Mouse (Mus musculus): Measurements from ENCODE around the gene Naif1. TPM values are rescaled to one million over a fixed set of nuclear protein-coding genes. Genes with fewer than 3 reads are reported as not detected.
A peak's percentile ranks its signal among the peaks of the same experiment; 100 is the strongest.

Naif1 gene
- polyA plus RNA-seq, 1 experiment from 2014 or later = 4.4 TPM

DNA sequence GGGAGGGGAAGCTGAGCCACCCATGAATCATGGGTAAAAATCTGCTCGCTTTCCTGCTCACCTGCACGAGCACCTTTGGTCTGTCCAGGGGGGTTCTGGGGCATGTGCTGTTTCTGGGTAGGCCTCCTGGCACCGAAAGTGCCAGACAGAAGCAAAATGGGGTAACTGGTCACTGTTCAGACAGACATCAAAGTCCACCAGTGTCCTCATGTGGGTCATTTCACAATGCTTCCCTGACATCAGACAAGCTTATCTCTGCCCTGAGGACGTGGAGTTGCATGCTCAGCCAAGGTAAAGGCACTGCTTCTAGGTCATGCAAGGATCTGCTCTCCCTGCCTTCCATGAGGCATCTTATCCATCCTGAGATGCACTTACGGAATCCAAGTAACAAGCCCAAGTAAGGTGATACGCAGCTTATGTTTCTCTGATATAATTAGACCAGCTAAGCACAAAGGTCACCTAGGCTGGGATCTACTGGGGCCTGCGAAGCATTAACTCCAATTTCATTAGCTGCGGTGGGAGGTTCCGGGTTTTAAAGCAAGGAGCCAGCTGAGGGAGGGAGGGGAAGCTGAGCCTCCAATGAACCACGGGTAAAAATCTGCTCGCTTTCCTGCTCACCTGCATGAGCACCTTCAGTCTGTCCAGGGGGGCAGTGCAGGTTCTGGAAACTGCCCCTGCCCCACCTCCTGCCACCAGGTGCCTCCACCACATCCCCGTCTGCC, 31.7 kb upstream of the Naif1 start:
- WGBS = 93% methylated on average over 12 of the region's 12 CpGs
- no peaks in the 10 kb centered on the region for H3K27me3 ChIP-seq (replicated peaks)
- H3K9me3 ChIP-seq (replicated peaks) = no peaks in the 10 kb centered on the region
- H3K27ac ChIP-seq (replicated peaks) = no peak overlapping the region
- no peak overlapping the region for H3K4me2 ChIP-seq
- H3K9ac ChIP-seq (replicated peaks) = no peak overlapping the region
- ATAC-seq (ENCODE audit: low FRiP score) = no peak
- H3K4me1 ChIP-seq = peaks cover 12% of the 10 kb centered on the region
- peaks cover 73% of the 10 kb centered on the region for H3K36me3 ChIP-seq
- H3K4me3 ChIP-seq (replicated peaks) = no peak overlapping the region

DNA sequence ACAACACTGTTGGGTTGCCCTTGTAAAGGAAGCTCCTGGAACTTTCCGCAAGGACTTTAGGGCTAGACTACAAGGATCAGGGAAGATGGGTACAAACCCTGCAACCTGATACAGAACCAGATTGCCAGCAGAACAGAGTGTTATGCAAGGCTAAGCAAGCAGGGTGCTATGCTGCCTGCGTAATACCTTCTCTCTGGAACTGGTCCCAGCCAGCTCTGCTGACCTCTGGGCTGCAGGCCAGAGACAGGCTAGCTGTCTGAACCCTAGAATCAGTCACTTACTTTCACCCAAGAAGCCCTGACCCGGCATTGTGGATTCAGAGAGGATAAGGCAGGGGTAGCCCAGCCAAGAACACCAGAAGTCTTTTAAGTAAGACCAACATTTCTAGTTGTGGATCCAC, 30.9 kb upstream of the Naif1 start:
- Histone ChIP-seq H3K9ac (replicated peaks) (no peak overlapping the region), H3K36me3 (peaks cover 67% of the 10 kb centered on the region), H3K4me1 (peaks cover 20% of the 10 kb centered on the region), H3K27me3 (replicated peaks) (no peaks in the 10 kb centered on the region), H3K27ac (replicated peaks) (no peak overlapping the region), H3K4me3 (replicated peaks) (no peak overlapping the region), H3K4me2 (no peak overlapping the region), H3K9me3 (replicated peaks) (no peaks in the 10 kb centered on the region)
- no peak for ATAC-seq (ENCODE audit: low FRiP score)
- 91% methylated on average over 3 of the region's 3 CpGs for WGBS

DNA sequence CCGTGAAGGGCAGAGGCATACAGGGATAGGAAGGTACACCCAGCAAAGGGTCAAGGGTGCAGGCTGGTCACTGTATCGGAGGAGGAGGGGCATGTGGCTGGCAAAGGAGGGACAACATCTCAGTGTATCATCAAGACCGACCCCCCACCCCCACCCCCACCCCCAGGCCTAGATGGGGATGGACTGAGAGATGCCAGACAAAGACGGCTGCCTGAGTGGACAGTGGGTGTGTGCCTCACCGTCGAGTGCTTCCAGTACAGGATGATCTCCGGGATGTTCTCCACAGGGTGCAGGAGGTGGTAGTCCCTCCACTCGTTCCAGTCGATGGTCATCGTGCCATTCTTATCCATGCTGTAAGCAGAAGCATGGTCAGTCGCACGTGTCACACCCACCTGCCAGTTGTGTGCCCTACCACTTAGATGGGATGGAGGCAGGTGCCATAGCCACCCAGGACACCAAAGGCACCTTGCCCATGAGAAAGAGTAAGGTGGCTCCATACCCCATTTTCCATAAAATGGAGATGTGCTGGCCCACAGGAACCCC, 30.1 kb upstream of the Naif1 start:
- 91% methylated on average over 12 of the region's 12 CpGs for WGBS

DNA sequence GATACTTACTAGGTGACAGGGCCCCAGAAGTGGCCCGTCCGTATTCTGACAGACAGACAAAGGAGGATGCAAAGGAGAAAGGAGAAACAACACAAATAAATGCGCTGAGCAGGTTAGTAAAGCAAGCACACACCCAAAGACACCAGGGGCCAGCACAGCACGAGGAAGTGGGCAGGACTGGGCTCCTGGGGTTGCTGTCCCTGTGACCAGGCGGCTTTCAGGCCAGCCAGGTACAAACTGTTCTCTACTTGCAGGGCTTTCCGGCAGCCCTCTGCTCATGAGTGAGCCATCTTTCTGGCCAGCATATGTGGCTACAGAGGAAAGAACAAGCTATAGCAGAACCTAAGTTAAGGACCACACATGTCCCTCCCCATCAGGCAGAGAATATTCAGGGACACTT, 29.6 kb upstream of the Naif1 start:
- 87% methylated on average over 6 of the region's 6 CpGs for WGBS
- H3K36me3 ChIP-seq = peaks cover 56% of the 10 kb centered on the region

More for the DNA sequence above, 30.1 kb upstream of the Naif1 start:
- Histone ChIP-seq H3K4me1 (peaks cover 27% of the 10 kb centered on the region), H3K4me2 (no peak overlapping the region), H3K36me3 (peaks cover 62% of the 10 kb centered on the region), H3K27ac (replicated peaks) (no peak overlapping the region), H3K4me3 (replicated peaks) (no peak overlapping the region), H3K9me3 (replicated peaks) (no peaks in the 10 kb centered on the region), H3K9ac (replicated peaks) (no peak overlapping the region), H3K27me3 (replicated peaks) (no peaks in the 10 kb centered on the region)
- no peak for ATAC-seq (ENCODE audit: low FRiP score)

DNA sequence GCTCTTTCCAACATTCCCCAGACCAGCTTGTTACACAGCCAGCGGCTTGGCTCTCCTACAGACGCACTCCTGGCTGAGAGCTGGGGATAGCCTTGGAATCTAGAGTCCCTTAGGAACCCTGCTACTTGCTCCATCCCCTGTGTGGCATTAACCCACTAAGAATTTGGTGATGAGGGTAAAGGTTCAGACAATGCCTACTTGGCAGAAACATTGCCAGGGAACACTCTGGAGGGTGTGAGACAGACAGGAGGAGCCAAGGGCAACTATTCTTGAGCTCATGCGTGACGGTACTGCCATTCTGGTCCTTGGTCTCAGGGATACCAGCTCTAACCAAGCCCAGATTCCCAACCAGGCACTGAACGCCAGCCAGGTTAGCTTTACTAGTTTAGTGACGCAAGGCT, 28.4 kb upstream of the Naif1 start:
- Histone ChIP-seq H3K4me3 (replicated peaks) (no peak overlapping the region), H3K9me3 (replicated peaks) (no peaks in the 10 kb centered on the region), H3K27ac (replicated peaks) (no peak overlapping the region), H3K9ac (replicated peaks) (no peak overlapping the region), H3K4me1 (peaks cover 34% of the 10 kb centered on the region), H3K36me3 (peaks cover 44% of the 10 kb centered on the region), H3K4me2 (no peak overlapping the region), H3K27me3 (replicated peaks) (no peaks in the 10 kb centered on the region)
- WGBS = 92% methylated on average over 6 of the region's 6 CpGs
- no peak for ATAC-seq (ENCODE audit: low FRiP score)

More for the DNA sequence above, 29.6 kb upstream of the Naif1 start:
- no peak for ATAC-seq (ENCODE audit: low FRiP score)
- H3K4me3 ChIP-seq (replicated peaks) = no peak overlapping the region
- H3K9ac ChIP-seq (replicated peaks) = no peak overlapping the region
- H3K4me1 ChIP-seq = peaks cover 32% of the 10 kb centered on the region
- no peaks in the 10 kb centered on the region for H3K27me3 ChIP-seq (replicated peaks)
- no peak overlapping the region for H3K4me2 ChIP-seq
- no peaks in the 10 kb centered on the region for H3K9me3 ChIP-seq (replicated peaks)
- H3K27ac ChIP-seq (replicated peaks) = no peak overlapping the region

DNA sequence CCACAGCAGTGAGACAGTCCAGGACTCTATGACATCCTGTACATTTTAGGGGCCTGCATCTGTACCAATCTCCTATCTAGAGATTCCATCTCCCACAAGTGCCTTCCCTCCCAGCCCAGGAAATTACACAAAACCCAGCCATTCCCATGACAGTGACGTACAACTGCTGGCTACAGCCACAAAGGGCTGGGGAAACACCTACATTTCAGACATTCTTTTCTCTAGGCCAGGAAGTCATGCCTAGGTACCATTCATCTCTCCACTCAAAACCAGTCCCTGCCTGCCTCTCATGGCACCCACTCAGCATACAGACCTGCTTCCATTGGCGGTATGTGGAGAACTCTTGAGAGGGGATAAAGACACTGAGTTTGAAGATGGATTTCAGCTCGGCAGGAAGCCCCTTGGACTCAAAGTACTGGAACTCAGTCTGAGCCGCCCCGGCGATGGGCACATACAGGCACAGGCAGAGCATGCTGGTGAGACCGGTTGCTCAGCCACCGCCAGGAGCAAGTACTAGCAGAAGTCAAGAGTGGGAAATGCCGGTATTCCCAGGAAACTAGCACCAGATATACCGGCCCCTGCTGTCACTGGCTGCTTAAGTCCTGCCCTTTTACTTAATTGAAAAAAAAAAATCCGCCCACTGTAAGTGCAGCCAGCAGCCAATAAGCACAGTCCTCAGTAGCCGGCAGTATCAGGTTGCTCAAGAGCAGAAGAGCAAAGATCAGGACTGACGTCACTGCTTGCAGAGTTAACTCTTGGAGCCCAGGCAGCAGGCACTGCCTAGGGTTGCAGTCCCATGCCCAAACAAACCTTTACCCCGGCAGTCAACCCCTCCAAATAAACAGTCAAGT, 26.6 kb upstream of the Naif1 start:
- peak overlapping the region; percentile 80 for H3K27ac ChIP-seq (replicated peaks)
- H3K4me2 ChIP-seq = peak overlapping the region; percentile 64
- ATAC-seq (ENCODE audit: low FRiP score) = peak; percentile 81
- WGBS = 2% methylated on average over 14 of the region's 14 CpGs
- no peaks in the 10 kb centered on the region for H3K27me3 ChIP-seq (replicated peaks)
- H3K4me1 ChIP-seq = peaks cover 52% of the 10 kb centered on the region
- peak overlapping the region; percentile 39 for H3K4me3 ChIP-seq (replicated peaks)
- no peaks in the 10 kb centered on the region for H3K9me3 ChIP-seq (replicated peaks)
- peaks cover 26% of the 10 kb centered on the region for H3K36me3 ChIP-seq
- peak overlapping the region; percentile 36 for H3K9ac ChIP-seq (replicated peaks)

DNA sequence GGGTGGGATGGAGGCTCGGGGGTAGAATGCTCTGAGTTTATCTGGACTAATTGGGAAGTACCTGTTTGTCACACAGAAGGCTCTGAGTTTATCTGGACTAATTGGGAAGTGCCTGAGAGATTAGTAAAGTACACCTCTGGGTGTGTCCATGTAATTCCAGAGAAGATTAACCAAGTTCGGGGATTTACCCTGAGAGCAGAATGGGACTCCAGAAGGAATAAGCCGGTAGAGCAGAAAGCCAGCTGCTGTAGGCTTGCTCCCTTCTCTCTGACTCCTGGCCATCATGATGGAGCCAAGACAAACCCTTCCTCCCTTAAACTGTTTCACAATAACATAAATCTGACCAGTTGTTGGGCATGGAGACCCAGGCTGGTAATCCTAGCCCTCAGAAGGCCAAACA, 25.5 kb upstream of the Naif1 start:
- Histone ChIP-seq H3K36me3 (peaks cover 15% of the 10 kb centered on the region), H3K27me3 (replicated peaks) (no peaks in the 10 kb centered on the region), H3K4me1 (peaks cover 63% of the 10 kb centered on the region), H3K4me3 (replicated peaks) (no peak overlapping the region), H3K9me3 (replicated peaks) (no peaks in the 10 kb centered on the region), H3K9ac (replicated peaks) (no peak overlapping the region), H3K4me2 (no peak overlapping the region; the same call in 1 of the 2 replicates), H3K27ac (replicated peaks) (peak overlapping the region; percentile 80)
- WGBS = 57% methylated on average over 3 of the region's 3 CpGs
- no peak for ATAC-seq (ENCODE audit: low FRiP score)

DNA sequence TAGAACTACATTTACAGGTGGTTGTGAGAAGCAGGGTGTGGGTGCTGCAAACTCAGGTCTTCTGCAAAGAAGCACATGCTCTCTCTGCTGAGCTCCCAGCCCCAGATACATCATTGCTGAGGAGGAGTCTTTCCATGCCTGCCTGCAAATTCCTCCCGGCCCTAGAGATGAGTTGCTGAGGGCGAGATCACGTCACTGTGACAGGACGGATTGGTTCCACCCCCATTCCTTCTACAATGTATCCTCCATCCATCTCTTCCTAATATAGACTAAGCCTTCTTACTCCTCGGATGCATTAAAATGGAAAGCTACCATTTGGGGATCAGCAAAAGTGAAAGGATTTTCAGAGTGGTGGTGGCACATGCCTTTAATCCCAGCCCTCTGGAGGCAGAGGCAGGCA, 24.7 kb upstream of the Naif1 start:
- ATAC-seq (ENCODE audit: low FRiP score) = no peak
- 84% methylated on average over 5 of the region's 5 CpGs for WGBS
- Histone ChIP-seq H3K9me3 (replicated peaks) (no peaks in the 10 kb centered on the region), H3K27me3 (replicated peaks) (no peaks in the 10 kb centered on the region), H3K27ac (replicated peaks) (no peak overlapping the region), H3K4me1 (peaks cover 70% of the 10 kb centered on the region), H3K9ac (replicated peaks) (no peak overlapping the region), H3K4me2 (no peak overlapping the region), H3K36me3 (peaks cover 7% of the 10 kb centered on the region), H3K4me3 (replicated peaks) (no peak overlapping the region)

DNA sequence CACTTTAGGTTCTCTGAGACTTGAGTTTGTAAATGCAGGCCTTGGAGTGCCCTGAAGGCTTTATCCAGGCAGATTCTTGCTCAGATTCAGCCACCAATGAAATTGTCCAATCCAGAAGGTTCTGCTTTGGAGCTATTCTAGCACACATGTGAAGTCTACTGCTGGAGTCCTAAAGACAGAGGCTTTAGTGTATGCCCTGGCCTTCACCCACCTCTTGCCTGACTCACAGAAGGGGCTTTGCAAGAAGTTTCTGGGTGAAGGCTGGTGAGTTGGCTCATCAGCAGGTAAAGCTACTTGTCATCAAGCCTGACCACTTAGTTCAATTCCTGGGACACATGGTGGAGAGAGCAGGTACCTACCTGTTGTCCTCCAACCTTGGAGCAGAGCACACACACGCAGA, 24.1 kb upstream of the Naif1 start:
- WGBS = 97% methylated on average over 1 of the region's 1 CpGs
- Histone ChIP-seq H3K4me2 (no peak overlapping the region), H3K27ac (replicated peaks) (no peak overlapping the region), H3K36me3 (peaks cover 2% of the 10 kb centered on the region), H3K9me3 (replicated peaks) (no peaks in the 10 kb centered on the region), H3K9ac (replicated peaks) (no peak overlapping the region), H3K4me1 (peaks cover 72% of the 10 kb centered on the region), H3K27me3 (replicated peaks) (no peaks in the 10 kb centered on the region), H3K4me3 (replicated peaks) (no peak overlapping the region)
- ATAC-seq (ENCODE audit: low FRiP score) = no peak

DNA sequence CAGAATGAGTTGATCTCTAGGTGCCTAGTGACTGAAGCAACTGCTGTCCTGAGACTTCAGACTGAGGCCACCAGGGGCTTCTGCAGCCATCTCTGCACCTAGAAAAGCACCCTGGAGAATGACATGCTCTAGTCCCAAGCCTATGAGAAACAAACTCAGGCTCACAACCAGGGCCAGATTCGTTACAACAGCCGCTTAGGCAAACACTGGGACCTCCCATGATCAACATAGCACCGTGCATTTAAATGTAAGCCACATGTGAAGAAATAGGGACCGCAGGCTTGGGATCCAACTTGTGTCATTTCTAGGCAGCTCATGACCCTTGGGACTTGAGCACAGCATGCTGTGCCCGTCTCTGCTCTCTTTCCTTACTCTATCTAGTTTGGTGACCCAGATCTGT, 22.5 kb upstream of the Naif1 start:
- Histone ChIP-seq H3K4me1 (peaks cover 81% of the 10 kb centered on the region), H3K27ac (replicated peaks) (peak overlapping the region; percentile 95), H3K9me3 (replicated peaks) (no peaks in the 10 kb centered on the region), H3K4me2 (peak overlapping the region; percentile 87), H3K4me3 (replicated peaks) (peak overlapping the region; percentile 57), H3K9ac (replicated peaks) (no peak overlapping the region), H3K36me3 (no peaks in the 10 kb centered on the region), H3K27me3 (replicated peaks) (no peaks in the 10 kb centered on the region)
- no peak for ATAC-seq (ENCODE audit: low FRiP score)
- 66% methylated on average over 5 of the region's 5 CpGs for WGBS

DNA sequence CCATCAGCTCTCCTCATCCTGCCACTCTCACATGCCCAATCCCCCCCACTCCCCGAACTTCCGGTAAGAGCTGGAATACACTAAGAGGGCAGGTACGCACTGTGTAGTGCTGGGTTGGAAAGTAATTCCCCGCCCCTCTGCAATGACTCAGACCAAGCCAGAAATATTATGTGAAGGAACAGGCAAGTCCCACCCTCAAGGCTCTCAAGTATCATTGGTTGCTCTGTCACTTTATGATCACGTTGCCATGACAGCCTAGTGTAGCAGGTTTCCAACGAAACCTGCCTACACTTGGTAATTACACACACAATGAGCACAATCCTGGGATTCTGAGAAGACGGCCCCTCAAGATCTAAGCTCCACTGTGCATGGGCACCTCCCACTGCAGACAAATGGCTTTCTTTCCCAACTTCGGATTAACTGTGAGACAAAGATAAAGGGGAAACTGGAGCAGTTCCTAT, 22.0 kb upstream of the Naif1 start:
- 25% methylated on average over 8 of the region's 8 CpGs for WGBS
- no peaks in the 10 kb centered on the region for H3K27me3 ChIP-seq (replicated peaks)
- H3K9ac ChIP-seq (replicated peaks) = peak overlapping the region; percentile 55
- H3K4me1 ChIP-seq = peaks cover 76% of the 10 kb centered on the region
- ATAC-seq (ENCODE audit: low FRiP score) = peak; percentile 71
- H3K4me2 ChIP-seq = peak overlapping the region; percentile 87
- peak overlapping the region; percentile 95 for H3K27ac ChIP-seq (replicated peaks)
- H3K4me3 ChIP-seq (replicated peaks) = peak overlapping the region; percentile 57
- H3K36me3 ChIP-seq = no peaks in the 10 kb centered on the region
- no peaks in the 10 kb centered on the region for H3K9me3 ChIP-seq (replicated peaks)

All from neural tube, embryonic 15.5 days (tissue).